Mouse (Mus musculus): ENCODE measurements around the gene Kcnk4. TPM values are rescaled to one million over a fixed set of nuclear protein-coding genes. Genes with fewer than 3 reads are reported as not detected.
A peak's percentile ranks its signal among the peaks of the same experiment; 100 is the strongest.

Gene Kcnk4
- polyA plus RNA-seq, 1 experiment from 2014 or later, result 0.42 TPM

GRCm38 (mm10) chr19:6949532-6949931 is 15.2 kb upstream of the Kcnk4 start:
- Histone ChIP-seq H3K36me3 (ENCODE audit: insufficient read depth, low read length) (peaks cover 11% of the 10 kb centered on the region), H3K9me3 (ENCODE audit: low read length) (no peaks in the 10 kb centered on the region), H3K4me3 (ENCODE audit: low read length) (no peak overlapping the region), H3K4me2 (replicated peaks; ENCODE audit: low read depth, low read length) (no peak overlapping the region), H3K4me1 (ENCODE audit: insufficient read depth, low read length) (peaks cover 18% of the 10 kb centered on the region), H3K27me3 (ENCODE audit: insufficient read depth, low read length) (no peaks in the 10 kb centered on the region), H3K9ac (replicated peaks; ENCODE audit: low read length) (peak overlapping the region; percentile 81; the same call in 1 of the 2 replicates), H3K27ac (ENCODE audit: low read length) (no peak overlapping the region)
- 89% methylated on average over 5 of the region's 5 CpGs for WGBS
- ATAC-seq (ENCODE audit: low FRiP score, low TSS enrichment), result no peak

- Histone ChIP-seq H3K9me3 (ENCODE audit: low read length) (no peaks in the 10 kb centered on the region), H3K27me3 (ENCODE audit: insufficient read depth, low read length) (no peaks in the 10 kb centered on the region), H3K27ac (ENCODE audit: low read length) (no peak overlapping the region), H3K4me3 (ENCODE audit: low read length) (no peak overlapping the region), H3K36me3 (ENCODE audit: insufficient read depth, low read length) (peaks cover 5% of the 10 kb centered on the region; the same call in 1 of the 2 replicates), H3K4me2 (replicated peaks; ENCODE audit: low read depth, low read length) (no peak overlapping the region), H3K4me1 (ENCODE audit: insufficient read depth, low read length) (peaks cover 17% of the 10 kb centered on the region), H3K9ac (replicated peaks; ENCODE audit: low read length) (no peak overlapping the region)
- ATAC-seq (ENCODE audit: low FRiP score, low TSS enrichment), result no peak
- WGBS, result 83% methylated on average over 4 of the region's 4 CpGs
Measured at GRCm38 (mm10) chr19:6948186-6948585, 13.9 kb upstream of the Kcnk4 start.

- no peak overlapping the region for H3K4me2 ChIP-seq (replicated peaks; ENCODE audit: low read depth, low read length)
- no peaks in the 10 kb centered on the region for H3K9me3 ChIP-seq (ENCODE audit: low read length)
- H3K4me1 ChIP-seq (ENCODE audit: insufficient read depth, low read length), result peaks cover 17% of the 10 kb centered on the region
- ATAC-seq (ENCODE audit: low FRiP score, low TSS enrichment), result no peak
- H3K4me3 ChIP-seq (ENCODE audit: low read length), result no peak overlapping the region
- 51% methylated on average over 4 of the region's 4 CpGs for WGBS
- peaks cover 5% of the 10 kb centered on the region; the same call in 1 of the 2 replicates for H3K36me3 ChIP-seq (ENCODE audit: insufficient read depth, low read length)
- H3K27me3 ChIP-seq (ENCODE audit: insufficient read depth, low read length), result no peaks in the 10 kb centered on the region
- no peak overlapping the region for H3K9ac ChIP-seq (replicated peaks; ENCODE audit: low read length)
- no peak overlapping the region for H3K27ac ChIP-seq (ENCODE audit: low read length)
Measured at GRCm38 (mm10) chr19:6947742-6948141, 13.4 kb upstream of the Kcnk4 start.

- H3K4me3 ChIP-seq (ENCODE audit: low read length), result no peak overlapping the region
- no peaks in the 10 kb centered on the region for H3K9me3 ChIP-seq (ENCODE audit: low read length)
- WGBS, result 94% methylated on average over 6 of the region's 6 CpGs
- ATAC-seq (ENCODE audit: low FRiP score, low TSS enrichment), result no peak
- no peak overlapping the region for H3K9ac ChIP-seq (replicated peaks; ENCODE audit: low read length)
- peaks cover 19% of the 10 kb centered on the region for H3K4me1 ChIP-seq (ENCODE audit: insufficient read depth, low read length)
- H3K27ac ChIP-seq (ENCODE audit: low read length), result no peak overlapping the region
- no peaks in the 10 kb centered on the region for H3K27me3 ChIP-seq (ENCODE audit: insufficient read depth, low read length)
- H3K4me2 ChIP-seq (replicated peaks; ENCODE audit: low read depth, low read length), result no peak overlapping the region
- peaks cover 5% of the 10 kb centered on the region; the same call in 1 of the 2 replicates for H3K36me3 ChIP-seq (ENCODE audit: insufficient read depth, low read length)
Measured at GRCm38 (mm10) chr19:6943709-6944108, 9.4 kb upstream of the Kcnk4 start.

- 27% methylated on average over 5 of the region's 5 CpGs for WGBS
- no peaks in the 10 kb centered on the region for H3K36me3 ChIP-seq (ENCODE audit: insufficient read depth, low read length)
- no peaks in the 10 kb centered on the region for H3K9me3 ChIP-seq (ENCODE audit: low read length)
- H3K9ac ChIP-seq (replicated peaks; ENCODE audit: low read length), result peak overlapping the region; percentile 96
- no peaks in the 10 kb centered on the region for H3K27me3 ChIP-seq (ENCODE audit: insufficient read depth, low read length)
- peak overlapping the region; percentile 97 for H3K27ac ChIP-seq (ENCODE audit: low read length)
- 0 out of 2 replicates have a peak, but pooled peaks have one; percentile 2 for ATAC-seq (ENCODE audit: low FRiP score, low TSS enrichment)
- H3K4me2 ChIP-seq (replicated peaks; ENCODE audit: low read depth, low read length), result peak overlapping the region; percentile 98
- peaks cover 24% of the 10 kb centered on the region for H3K4me1 ChIP-seq (ENCODE audit: insufficient read depth, low read length)
- H3K4me3 ChIP-seq (ENCODE audit: low read length), result peak overlapping the region; percentile 87
Measured at GRCm38 (mm10) chr19:6942764-6943163, 8.4 kb upstream of the Kcnk4 start.

GRCm38 (mm10) chr19:6942249-6942691 is 8.0 kb upstream of the Kcnk4 start, which contains the start of gene Gpr137:
Gene Gpr137 (minus strand): TSS chr19:6942480.
- Histone ChIP-seq H3K27ac (ENCODE audit: low read length) (peak within 1 kb of the TSS; percentile 97), H3K9me3 (ENCODE audit: low read length) (no peaks in the 10 kb centered on the region), H3K4me1 (ENCODE audit: insufficient read depth, low read length) (peaks cover 28% of the 10 kb centered on the region), H3K36me3 (ENCODE audit: insufficient read depth, low read length) (no peaks in the 10 kb centered on the region), H3K27me3 (ENCODE audit: insufficient read depth, low read length) (no peaks in the 10 kb centered on the region), H3K9ac (replicated peaks; ENCODE audit: low read length) (peak within 1 kb of the TSS; percentile 96), H3K4me3 (ENCODE audit: low read length) (peak within 1 kb of the TSS; percentile 87), H3K4me2 (replicated peaks; ENCODE audit: low read depth, low read length) (peak within 1 kb of the TSS; percentile 98)
- under 1% methylated on average over 27 of the region's 27 CpGs for WGBS
- peak; percentile 92 for ATAC-seq (ENCODE audit: low FRiP score, low TSS enrichment)

GRCm38 (mm10) chr19:6941372-6942248 is 7.3 kb upstream of the Kcnk4 start, which contains the start of gene Bad:
Gene Bad (plus strand): TSS chr19:6941861.
- H3K27me3 ChIP-seq (ENCODE audit: insufficient read depth, low read length), result no peaks in the 10 kb centered on the region
- H3K4me1 ChIP-seq (ENCODE audit: insufficient read depth, low read length), result peaks cover 28% of the 10 kb centered on the region
- no peaks in the 10 kb centered on the region for H3K9me3 ChIP-seq (ENCODE audit: low read length)
- H3K36me3 ChIP-seq (ENCODE audit: insufficient read depth, low read length), result no peaks in the 10 kb centered on the region
- peak within 1 kb of the TSS; percentile 97 for H3K27ac ChIP-seq (ENCODE audit: low read length)
- H3K4me3 ChIP-seq (ENCODE audit: low read length), result peak within 1 kb of the TSS; percentile 87
- under 1% methylated on average over 83 of the region's 83 CpGs for WGBS
- ATAC-seq (ENCODE audit: low FRiP score, low TSS enrichment), result peak; percentile 80
- peak within 1 kb of the TSS; percentile 96 for H3K9ac ChIP-seq (replicated peaks; ENCODE audit: low read length)
- peak within 1 kb of the TSS; percentile 98 for H3K4me2 ChIP-seq (replicated peaks; ENCODE audit: low read depth, low read length)

GRCm38 (mm10) chr19:6940396-6941351 is 6.4 kb upstream of the Kcnk4 start:
- Histone ChIP-seq H3K27ac (ENCODE audit: low read length) (peak overlapping the region; percentile 50; the same call in 1 of the 2 replicates), H3K4me3 (ENCODE audit: low read length) (peak overlapping the region; percentile 87), H3K4me2 (replicated peaks; ENCODE audit: low read depth, low read length) (peak overlapping the region; percentile 98), H3K36me3 (ENCODE audit: insufficient read depth, low read length) (no peaks in the 10 kb centered on the region), H3K9me3 (ENCODE audit: low read length) (no peaks in the 10 kb centered on the region), H3K9ac (replicated peaks; ENCODE audit: low read length) (peak overlapping the region; percentile 96), H3K27me3 (ENCODE audit: insufficient read depth, low read length) (peaks cover 7% of the 10 kb centered on the region), H3K4me1 (ENCODE audit: insufficient read depth, low read length) (peaks cover 28% of the 10 kb centered on the region)
- peak; percentile 13; the same call in 1 of the 2 replicates for ATAC-seq (ENCODE audit: low FRiP score, low TSS enrichment)
- 18% methylated on average over 29 of the region's 29 CpGs for WGBS
